Mouse (Mus musculus) liver, postnatal 0 days (tissue): ENCODE measurements around the gene Shroom2. TPM values are rescaled to one million over a fixed set of nuclear protein-coding genes. Genes with fewer than 3 reads are reported as not detected.
A peak's percentile ranks its signal among the peaks of the same experiment; 100 is the strongest.

ENCODE experiments used
- ATAC-seq: fragments of 200-750 bp; cut with Nextera tagmentation; 2 replicates; pipeline ENCODE4 v1.8.0; 2017; ENCODE audit warnings: mild to moderate bottlenecking, moderate library complexity
- DNase-seq: peaks from one replicate; pipeline ENCODE4 v3.0.0-alpha.2; 2016
- H3K27ac ChIP-seq: fragments of 300-500 bp; sonication (generic); 2 replicates; pipeline ENCODE4 v1.5.1; 2014; ENCODE audit warnings: antibody characterized with exemption, moderate library complexity, mild to moderate bottlenecking, low read depth
- H3K27me3 ChIP-seq: fragments of 300-500 bp; sonication (generic); 2 replicates; pipeline ENCODE4 v1.6.1; 2014; ENCODE audit warnings: low read length, control low read depth, mixed read lengths; ENCODE audit not compliant: insufficient read depth
- H3K36me3 ChIP-seq: fragments of 300-500 bp; sonication (generic); replicated peaks from 2 replicates; pipeline ENCODE4 v1.6.1; 2014; ENCODE audit warnings: mild to moderate bottlenecking, control low read depth, low read length, moderate library complexity, mixed read lengths; ENCODE audit not compliant: insufficient read depth
- H3K4me1 ChIP-seq: fragments of 300-500 bp; sonication (generic); 2 replicates; pipeline ENCODE4 v1.6.1; 2014; ENCODE audit warnings: antibody characterized with exemption, mild to moderate bottlenecking, control low read depth; ENCODE audit not compliant: insufficient read depth
- H3K4me2 ChIP-seq: fragments of 300-500 bp; sonication (generic); 2 replicates; pipeline ENCODE4 v1.6.1; 2014; ENCODE audit warnings: low read depth, mild to moderate bottlenecking, low read length, moderate library complexity, mixed read lengths
- H3K4me3 ChIP-seq: fragments of 300-500 bp; sonication (generic); 2 replicates; pipeline ENCODE4 v1.5.1; 2014; ENCODE audit warnings: low read depth, low read length
- H3K9ac ChIP-seq: fragments of 300-500 bp; sonication (generic); replicated peaks from 2 replicates; pipeline ENCODE4 v1.6.1; 2014; ENCODE audit warnings: mild to moderate bottlenecking, moderate library complexity
- H3K9me3 ChIP-seq: fragments of 300-500 bp; sonication (generic); 2 replicates; pipeline ENCODE4 v1.6.1; 2016; ENCODE audit warnings: mild to moderate bottlenecking, control low read depth, low read length, mixed read lengths
- CTCF ChIP-seq: sonication (generic); IDR thresholded peaks from 2 replicates; pipeline ENCODE4 v1.5.1; 2016; ENCODE audit warnings: antibody characterized with exemption, low read depth
- EP300 ChIP-seq: IDR thresholded peaks from 2 replicates; pipeline ENCODE4 v1.6.1; 2016; ENCODE audit warnings: antibody characterized with exemption, low read depth, mild to moderate bottlenecking
- WGBS: fragments of 180-500 bp; shearing (Covaris S2); extraction: QIAGEN DNeasy Blood & Tissue Kit; methylation state at CpG from one replicate; pipeline ENCODE4 v1.1.7; 2014; ENCODE audit not compliant: insufficient replicate concordance; 5-methylcytosine and 5-hydroxymethylcytosine counted together
- polyA plus RNA-seq: library from polyadenylated mRNA; unstranded; fragments of >200 nt; fragmentation: Nextera tagmentation; extraction: Ambion mirVana; gene quantifications from 2 replicates; pipeline ENCODE4 v1.2.1, GENCODE M21; 2015

The Shroom2 gene
- polyA plus RNA-seq = 1.6 and 1.7 TPM in 2 replicates

DNA sequence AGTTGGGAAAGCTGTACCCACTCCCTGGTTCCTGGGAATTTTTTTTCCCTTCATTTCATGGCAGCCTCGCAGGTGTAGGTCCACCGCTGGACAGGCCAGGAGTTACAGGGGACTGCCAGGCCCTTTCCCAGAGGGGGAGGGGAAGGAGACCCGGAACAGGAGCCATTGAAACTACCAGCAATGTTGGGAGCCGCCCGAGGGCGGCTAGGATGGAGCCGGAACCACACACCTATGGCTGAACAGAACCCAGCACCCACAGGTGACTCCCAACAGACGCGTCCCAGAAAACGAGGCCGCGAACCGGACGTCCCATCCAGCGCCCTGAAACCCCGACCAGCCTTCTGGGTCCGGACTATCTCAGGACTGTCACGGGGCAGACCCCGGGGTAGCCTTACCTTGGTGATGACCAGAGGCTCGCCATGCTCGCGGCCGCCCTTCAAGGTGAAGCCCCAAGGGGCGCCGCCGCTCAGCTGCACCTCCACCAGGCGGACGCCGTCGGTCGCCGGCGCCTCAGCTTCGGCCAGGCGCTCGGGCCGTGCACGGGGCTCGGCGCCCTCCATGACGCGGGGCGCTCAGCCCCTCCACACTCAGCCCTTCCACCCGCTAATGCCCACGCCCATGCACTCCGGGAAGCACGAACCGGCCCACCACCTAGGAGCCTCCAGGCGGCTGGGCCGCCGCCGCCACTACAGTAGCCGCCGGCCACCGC is at the start of gene Shroom2:
TSS of gene Shroom2 (minus strand) at position 575 of the 709 bp plus-strand sequence.
- peaks cover 7% of the 10 kb centered on the region; the same call in 1 of the 2 replicates for H3K27me3 ChIP-seq
- H3K4me1 ChIP-seq = no peaks in the 10 kb centered on the region
- WGBS = 17% methylated on average over 41 of the region's 55 CpGs
- H3K36me3 ChIP-seq = no peaks in the 10 kb centered on the region
- peak within 1 kb of the TSS; percentile 58 for H3K9ac ChIP-seq
- ATAC-seq = peak; percentile 48
- H3K9me3 ChIP-seq = no peaks in the 10 kb centered on the region
- TF ChIP-seq EP300 (no peak), CTCF (no peak)
- DNase-seq = peak; percentile 31
- peak within 1 kb of the TSS; percentile 69 for H3K27ac ChIP-seq
- H3K4me3 ChIP-seq = peak within 1 kb of the TSS; percentile 49
- H3K4me2 ChIP-seq = peak within 1 kb of the TSS; percentile 54

DNA sequence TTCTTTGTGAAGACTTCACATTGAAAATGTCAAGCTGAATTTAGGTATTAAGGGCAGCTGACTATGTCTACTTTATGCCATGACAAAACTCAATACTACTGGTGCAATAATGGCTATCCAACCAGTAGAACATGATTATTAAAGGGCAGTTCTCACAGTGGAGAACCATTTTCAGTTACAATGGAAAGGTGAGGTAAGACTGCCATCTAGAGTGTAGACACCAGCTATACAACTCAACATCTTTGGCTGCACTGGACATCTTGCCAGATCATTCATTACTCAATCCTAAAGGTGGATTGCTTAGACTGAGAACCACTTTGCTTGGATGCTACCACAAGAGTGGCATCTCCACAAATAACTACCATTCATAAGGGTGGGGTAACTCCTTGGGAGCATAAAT is 49.7 kb upstream of the Shroom2 start:
- TF ChIP-seq EP300 (no peak), CTCF (peak; percentile 57)
- no peak for DNase-seq
- H3K36me3 ChIP-seq = no peaks in the 10 kb centered on the region
- no peaks in the 10 kb centered on the region for H3K9me3 ChIP-seq
- no peak overlapping the region for H3K27ac ChIP-seq
- H3K27me3 ChIP-seq = no peaks in the 10 kb centered on the region
- ATAC-seq = no peak
- H3K9ac ChIP-seq = no peak overlapping the region
- H3K4me1 ChIP-seq = no peaks in the 10 kb centered on the region
- no peak overlapping the region for H3K4me2 ChIP-seq
- H3K4me3 ChIP-seq = no peak overlapping the region

DNA sequence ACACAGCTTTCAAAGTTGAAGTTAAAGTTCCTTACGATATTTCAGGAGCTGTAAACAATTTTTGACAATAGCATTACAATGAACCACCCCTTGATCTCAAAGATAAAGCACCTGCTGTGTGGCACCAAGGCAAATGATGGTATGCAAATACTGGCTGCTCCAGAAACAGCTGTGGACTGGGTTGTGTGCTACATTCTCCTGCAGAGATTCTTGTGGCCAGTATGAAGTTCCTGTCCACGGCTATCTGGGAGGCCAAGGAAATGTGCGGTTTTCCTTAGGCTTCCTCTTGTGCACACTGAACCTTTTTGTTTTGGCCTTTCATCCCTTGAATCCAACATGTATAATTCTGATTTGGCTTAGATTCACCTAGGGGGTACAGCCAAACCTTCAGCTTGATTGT is 44.1 kb upstream of the Shroom2 start:
- H3K4me2 ChIP-seq = no peak overlapping the region
- no peaks in the 10 kb centered on the region for H3K4me1 ChIP-seq
- 48% methylated on average over 3 of the region's 3 CpGs for WGBS
- no peak overlapping the region for H3K27ac ChIP-seq
- TF ChIP-seq EP300 = no peak
- no peak for TF ChIP-seq CTCF
- ATAC-seq (no peak), DNase-seq (no peak)
- H3K27me3 ChIP-seq = no peaks in the 10 kb centered on the region
- H3K4me3 ChIP-seq = no peak overlapping the region
- no peak overlapping the region for H3K9ac ChIP-seq
- H3K36me3 ChIP-seq = no peaks in the 10 kb centered on the region
- H3K9me3 ChIP-seq = no peaks in the 10 kb centered on the region

DNA sequence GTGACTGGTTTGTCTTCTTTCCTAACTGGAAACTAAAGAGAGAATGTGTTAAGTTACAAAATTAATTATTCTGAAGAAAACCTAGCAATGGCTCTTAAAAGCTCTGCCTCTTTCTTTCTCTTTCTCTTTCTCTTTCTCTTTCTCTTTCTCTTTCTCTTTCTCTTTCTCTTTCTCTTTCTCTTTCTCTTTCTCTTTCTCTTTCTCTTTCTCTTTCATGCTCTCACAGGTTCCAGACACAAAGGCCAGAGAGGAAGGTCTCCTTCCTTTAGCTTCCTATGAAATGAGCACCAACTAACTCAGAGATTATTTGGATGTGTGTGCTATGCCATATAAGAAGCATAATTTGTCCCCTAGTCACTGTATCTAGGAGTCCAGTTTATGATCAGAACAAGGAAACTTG is 36.1 kb upstream of the Shroom2 start:
- Histone ChIP-seq H3K4me2 (no peak overlapping the region), H3K9me3 (no peaks in the 10 kb centered on the region), H3K9ac (no peak overlapping the region), H3K4me3 (no peak overlapping the region), H3K27ac (no peak overlapping the region), H3K4me1 (no peaks in the 10 kb centered on the region), H3K27me3 (no peaks in the 10 kb centered on the region), H3K36me3 (no peaks in the 10 kb centered on the region)
- TF ChIP-seq CTCF = no peak
- no peak for TF ChIP-seq EP300
- DNase-seq (no peak), ATAC-seq (no peak)

DNA sequence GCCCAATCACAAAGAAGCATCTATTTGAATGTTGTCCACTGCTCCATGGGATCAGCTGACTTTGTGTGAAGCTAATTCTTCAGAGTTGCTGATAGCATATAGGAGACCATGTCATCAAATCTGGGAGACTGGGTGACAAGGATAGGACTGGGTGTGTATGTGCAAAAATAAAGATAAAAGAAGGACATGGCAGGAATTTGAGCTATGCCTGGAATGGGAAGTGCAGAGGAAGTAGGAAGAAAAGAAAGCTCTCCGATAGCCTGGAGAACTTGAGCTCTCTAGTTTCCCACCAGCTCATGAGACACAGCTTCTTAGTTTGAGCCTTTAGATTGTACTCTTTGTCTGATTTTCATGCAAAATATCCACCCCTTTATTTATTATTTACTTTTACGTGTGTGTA is 19.3 kb upstream of the Shroom2 start:
- Histone ChIP-seq H3K36me3 (no peaks in the 10 kb centered on the region), H3K4me3 (no peak overlapping the region), H3K27me3 (0 out of 2 replicates have a peak, but pooled peaks cover 4% of the 10 kb centered on the region), H3K9ac (no peak overlapping the region), H3K27ac (no peak overlapping the region), H3K4me1 (no peaks in the 10 kb centered on the region), H3K4me2 (no peak overlapping the region), H3K9me3 (no peaks in the 10 kb centered on the region)
- WGBS = 53% methylated on average over 2 of the region's 2 CpGs
- DNase-seq = no peak
- TF ChIP-seq CTCF (no peak), EP300 (no peak)
- ATAC-seq = no peak

DNA sequence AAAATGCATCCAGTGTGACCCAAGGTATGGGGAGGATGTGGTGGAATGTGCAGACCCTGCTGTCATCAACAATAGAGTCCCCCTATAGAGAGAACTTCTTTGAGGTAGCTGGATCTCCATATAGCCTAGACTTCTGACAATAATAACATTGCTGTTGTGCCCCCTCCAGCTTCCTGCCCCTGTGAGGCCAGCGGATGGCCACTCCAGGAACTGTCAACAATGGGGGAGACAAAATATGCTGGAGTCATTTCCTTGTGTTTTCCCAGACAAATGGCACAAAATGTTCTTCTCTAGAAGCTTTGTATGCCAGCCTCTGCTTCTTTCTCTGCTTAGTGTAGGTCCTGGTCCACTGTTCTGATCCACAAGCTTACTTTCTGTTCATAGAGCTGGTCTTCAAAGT is 18.9 kb upstream of the Shroom2 start:
- Histone ChIP-seq H3K36me3 (no peaks in the 10 kb centered on the region), H3K9me3 (no peaks in the 10 kb centered on the region), H3K4me1 (no peaks in the 10 kb centered on the region), H3K27me3 (0 out of 2 replicates have a peak, but pooled peaks cover 4% of the 10 kb centered on the region), H3K27ac (no peak overlapping the region), H3K9ac (no peak overlapping the region), H3K4me2 (no peak overlapping the region), H3K4me3 (no peak overlapping the region)
- TF ChIP-seq CTCF = no peak
- no peak for TF ChIP-seq EP300
- 58% methylated on average over 1 of the region's 1 CpGs for WGBS
- 0 out of 2 replicates have a peak, but pooled peaks have one; percentile 25 for ATAC-seq
- DNase-seq = no peak
